Mouse (Mus musculus): ENCODE measurements around the gene Tmeff2. TPM values are rescaled to one million over a fixed set of nuclear protein-coding genes. Genes with fewer than 3 reads are reported as not detected.

Gene Tmeff2
- polyA plus RNA-seq, 1 experiment from 2014 or later, result 30.3 TPM

DNA sequence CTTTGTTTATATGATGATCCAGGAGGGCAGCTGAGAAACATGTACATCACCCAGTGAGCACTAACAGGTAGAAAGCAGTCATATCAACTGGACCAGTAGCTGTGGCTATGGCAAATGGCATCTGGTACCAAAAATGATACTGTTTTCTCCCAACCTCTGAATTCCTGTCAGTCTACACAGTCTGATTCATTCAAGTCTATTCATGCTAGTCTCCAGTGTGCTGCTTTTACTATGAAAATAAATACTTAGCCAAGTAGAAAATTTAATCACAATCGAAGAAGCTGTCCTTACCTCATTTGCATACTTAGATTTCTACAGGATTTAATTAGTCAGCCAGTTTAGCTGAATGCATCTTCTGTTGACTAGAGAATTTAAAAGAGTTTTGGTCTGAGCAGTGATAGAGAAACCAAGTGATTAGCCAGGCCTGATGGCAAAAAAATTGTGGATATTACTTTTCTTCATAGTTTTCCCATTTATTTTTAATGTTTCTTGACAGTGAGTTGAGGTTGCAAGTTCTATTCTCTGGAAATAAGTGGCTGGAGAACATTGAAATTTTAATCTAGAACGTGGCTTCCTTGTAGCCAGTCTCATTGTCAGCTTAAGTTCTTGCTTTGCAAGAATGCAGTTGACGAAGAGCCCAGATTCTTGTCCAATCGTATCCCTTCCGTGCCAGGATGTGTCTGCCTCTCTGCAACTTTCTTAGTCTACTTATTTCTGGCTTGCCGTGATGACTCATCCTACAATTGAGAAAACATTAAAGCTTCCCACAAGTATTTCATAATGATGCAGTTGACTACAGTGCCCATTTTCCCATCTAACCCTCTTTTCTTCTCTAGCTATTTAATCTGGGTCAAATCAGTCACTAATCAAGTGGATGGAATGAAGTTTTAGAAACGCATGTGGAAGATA, 39.9 kb downstream of the Tmeff2 start:
- ATAC-seq (replicated peaks), result peak; percentile 57; the same call in 1 of the 2 replicates
- 51% methylated on average over 7 of the region's 7 CpGs for WGBS
- no peak overlapping the region for H3K9ac ChIP-seq (replicated peaks)

DNA sequence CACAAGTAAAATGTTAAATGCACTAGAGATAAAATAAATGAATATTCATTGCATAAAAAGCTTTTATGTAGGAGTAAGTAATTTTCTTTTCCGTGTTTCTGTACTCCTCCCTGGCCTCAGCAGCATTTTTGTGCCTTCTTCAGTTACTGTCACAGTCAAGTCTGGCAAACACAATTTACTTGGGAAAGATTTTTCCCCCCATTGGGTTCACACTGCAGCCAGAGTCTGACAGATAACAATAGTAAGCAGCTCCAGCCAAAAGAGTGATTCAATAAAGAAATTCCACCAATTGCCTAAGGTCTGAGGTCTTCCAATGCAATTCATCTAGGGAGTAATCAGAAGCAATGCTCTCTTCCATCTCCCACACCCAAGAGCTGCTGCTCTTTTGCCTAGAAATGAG, 48.1 kb downstream of the Tmeff2 start:
- Histone ChIP-seq H3K9ac (replicated peaks) (no peak overlapping the region), H3K4me1 (no peaks in the 10 kb centered on the region), H3K27me3 (no peaks in the 10 kb centered on the region), H3K27ac (replicated peaks) (no peak overlapping the region), H3K4me3 (no peak overlapping the region), H3K9me3 (no peaks in the 10 kb centered on the region), H3K4me2 (replicated peaks) (no peak overlapping the region), H3K36me3 (no peaks in the 10 kb centered on the region)
- no peak for ATAC-seq (replicated peaks)
- WGBS, result 44% methylated on average over 1 of the region's 1 CpGs

More for the DNA sequence above, 39.9 kb downstream of the Tmeff2 start:
- Histone ChIP-seq H3K4me3 (no peak overlapping the region), H3K9me3 (no peaks in the 10 kb centered on the region), H3K36me3 (no peaks in the 10 kb centered on the region), H3K27ac (replicated peaks) (no peak overlapping the region), H3K4me1 (0 out of 2 replicates have a peak, but pooled peaks cover 3% of the 10 kb centered on the region), H3K27me3 (no peaks in the 10 kb centered on the region), H3K4me2 (replicated peaks) (no peak overlapping the region)

DNA sequence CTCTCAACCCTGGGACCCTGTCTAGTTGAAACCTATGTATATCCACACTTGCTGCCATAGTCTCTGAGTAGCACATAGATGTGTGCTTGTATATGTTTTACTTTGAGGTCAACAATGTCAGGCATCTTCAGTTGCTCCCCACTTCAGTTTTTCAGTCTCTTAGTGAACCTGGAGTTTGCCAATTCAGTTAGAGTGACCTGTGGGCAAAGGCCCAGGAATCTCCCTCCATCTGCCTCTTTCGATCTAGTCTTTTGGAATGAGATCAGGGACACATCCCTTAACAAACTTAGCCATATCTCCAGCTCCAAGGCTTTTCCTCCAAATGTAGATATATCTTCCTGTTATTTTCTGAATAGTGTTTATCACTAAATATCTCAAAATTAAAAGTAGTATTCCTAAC, 58.4 kb downstream of the Tmeff2 start:
- Histone ChIP-seq H3K4me2 (replicated peaks) (no peak overlapping the region), H3K9me3 (no peaks in the 10 kb centered on the region), H3K27me3 (no peaks in the 10 kb centered on the region), H3K9ac (replicated peaks) (no peak overlapping the region), H3K36me3 (no peaks in the 10 kb centered on the region), H3K27ac (replicated peaks) (no peak overlapping the region), H3K4me1 (no peaks in the 10 kb centered on the region), H3K4me3 (no peak overlapping the region)
- WGBS, result 78% methylated on average over 1 of the region's 1 CpGs
- ATAC-seq (replicated peaks), result no peak

DNA sequence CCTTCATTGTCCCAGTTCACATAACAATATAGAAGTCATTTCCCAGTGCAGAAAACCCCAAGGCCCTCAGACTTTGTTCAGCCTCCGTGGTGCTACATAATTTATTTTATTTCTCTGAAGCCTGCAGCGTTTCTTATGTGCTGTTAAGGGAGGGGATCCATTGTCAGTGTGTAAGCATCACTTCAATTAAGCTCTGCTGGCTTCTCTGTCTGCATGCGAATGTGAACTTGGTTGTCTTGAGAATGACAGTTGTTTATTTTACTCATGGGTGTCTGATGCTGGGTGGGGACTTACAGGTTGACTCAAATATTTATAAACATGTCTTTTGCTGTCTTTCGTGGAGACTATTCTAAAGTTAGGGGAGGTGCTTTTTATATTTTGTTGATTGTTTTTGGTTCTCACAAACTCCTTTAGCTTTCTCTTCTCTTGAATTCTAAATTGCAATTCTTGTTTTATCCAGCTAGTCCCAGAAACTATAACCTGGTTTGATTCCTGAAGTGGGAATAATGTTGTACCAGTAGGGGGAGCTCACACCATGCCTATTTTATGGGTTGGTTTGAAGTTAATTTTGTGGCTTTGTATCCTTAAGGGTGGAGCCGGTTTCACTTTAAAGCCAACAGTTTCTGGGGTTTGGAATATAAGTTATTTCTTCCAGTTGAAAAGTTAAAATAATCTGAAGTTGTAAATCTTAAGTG, 61.7 kb downstream of the Tmeff2 start:
- H3K9me3 ChIP-seq, result no peaks in the 10 kb centered on the region
- H3K27me3 ChIP-seq, result no peaks in the 10 kb centered on the region
- H3K9ac ChIP-seq (replicated peaks), result no peak overlapping the region
- H3K4me2 ChIP-seq (replicated peaks), result no peak overlapping the region
- ATAC-seq (replicated peaks), result peak; percentile 68; the same call in 1 of the 2 replicates
- H3K36me3 ChIP-seq, result no peaks in the 10 kb centered on the region
- 55% methylated on average over 5 of the region's 5 CpGs for WGBS
- H3K4me3 ChIP-seq, result no peak overlapping the region
- H3K4me1 ChIP-seq, result no peaks in the 10 kb centered on the region
- H3K27ac ChIP-seq (replicated peaks), result no peak overlapping the region

DNA sequence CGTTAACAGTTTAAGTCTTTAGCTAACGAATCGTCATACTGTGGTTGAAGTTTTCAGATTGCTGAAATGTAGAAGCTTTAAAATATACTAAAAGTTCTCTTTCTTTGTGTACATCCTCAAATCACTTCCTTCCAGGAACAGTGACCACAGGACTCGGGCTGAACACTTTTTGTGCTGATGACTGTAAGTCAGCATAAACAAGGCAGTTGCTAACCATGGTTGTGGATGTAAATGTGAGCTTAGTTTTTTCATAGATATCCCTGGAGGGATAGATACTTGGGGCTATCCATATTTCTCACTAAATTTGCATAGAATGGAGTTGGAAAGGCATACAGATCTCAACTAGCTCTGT, 62.2 kb downstream of the Tmeff2 start:
- ATAC-seq (replicated peaks), result 0 out of 2 replicates have a peak, but pooled peaks have one; percentile 38
- Histone ChIP-seq H3K4me1 (no peaks in the 10 kb centered on the region), H3K36me3 (no peaks in the 10 kb centered on the region), H3K27me3 (no peaks in the 10 kb centered on the region), H3K27ac (replicated peaks) (no peak overlapping the region), H3K9ac (replicated peaks) (no peak overlapping the region), H3K9me3 (no peaks in the 10 kb centered on the region), H3K4me2 (replicated peaks) (no peak overlapping the region), H3K4me3 (no peak overlapping the region)
- WGBS, result 71% methylated on average over 4 of the region's 4 CpGs

DNA sequence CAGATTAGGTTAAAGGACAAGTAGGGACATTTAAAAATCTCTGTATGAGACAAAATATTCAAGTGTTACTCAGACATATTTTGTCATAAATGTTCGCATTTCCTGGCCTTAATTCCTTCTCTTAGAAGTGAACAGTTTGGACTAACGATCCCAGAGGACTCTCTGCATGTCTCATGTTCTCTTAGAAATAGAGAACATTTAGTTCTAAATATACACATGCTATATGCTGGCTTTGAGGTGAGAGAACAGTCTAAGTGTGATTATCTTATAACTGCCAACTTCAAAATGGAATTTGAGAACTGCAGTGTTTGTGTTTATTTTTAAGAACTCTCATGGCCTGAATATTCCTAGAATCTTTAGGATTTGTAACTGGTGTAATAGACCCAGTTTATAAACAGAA, 69.2 kb downstream of the Tmeff2 start:
- no peak for ATAC-seq (replicated peaks)
- H3K4me2 ChIP-seq (replicated peaks), result no peak overlapping the region
- H3K4me1 ChIP-seq, result no peaks in the 10 kb centered on the region
- H3K27me3 ChIP-seq, result no peaks in the 10 kb centered on the region
- H3K4me3 ChIP-seq, result no peak overlapping the region
- no peak overlapping the region for H3K9ac ChIP-seq (replicated peaks)
- WGBS, result 83% methylated on average over 2 of the region's 2 CpGs
- H3K36me3 ChIP-seq, result no peaks in the 10 kb centered on the region
- no peak overlapping the region for H3K27ac ChIP-seq (replicated peaks)
- no peaks in the 10 kb centered on the region for H3K9me3 ChIP-seq

DNA sequence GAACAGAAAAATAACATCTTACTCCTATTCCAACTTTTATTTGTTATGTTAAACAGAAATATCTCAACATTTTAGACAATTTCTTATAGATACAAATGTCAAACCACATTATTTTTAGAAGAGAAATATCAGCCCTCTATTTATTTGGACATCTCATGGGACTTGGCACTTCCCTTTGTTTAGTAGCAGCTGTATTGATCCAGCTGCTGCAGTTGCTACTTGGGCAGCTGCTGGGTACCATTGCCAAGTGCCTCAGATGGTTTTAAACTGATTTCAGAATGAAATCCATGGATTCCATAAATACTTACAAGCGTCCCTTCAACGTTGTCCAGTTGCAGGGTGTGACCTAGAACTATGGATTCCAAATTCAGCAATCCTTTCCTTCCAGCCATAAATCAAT, 70.4 kb downstream of the Tmeff2 start:
- Histone ChIP-seq H3K27me3 (no peaks in the 10 kb centered on the region), H3K9me3 (no peaks in the 10 kb centered on the region), H3K4me3 (no peak overlapping the region), H3K4me1 (no peaks in the 10 kb centered on the region), H3K9ac (replicated peaks) (no peak overlapping the region), H3K36me3 (no peaks in the 10 kb centered on the region), H3K4me2 (replicated peaks) (no peak overlapping the region), H3K27ac (replicated peaks) (no peak overlapping the region)
- WGBS, result 78% methylated on average over 2 of the region's 2 CpGs
- ATAC-seq (replicated peaks), result no peak

DNA sequence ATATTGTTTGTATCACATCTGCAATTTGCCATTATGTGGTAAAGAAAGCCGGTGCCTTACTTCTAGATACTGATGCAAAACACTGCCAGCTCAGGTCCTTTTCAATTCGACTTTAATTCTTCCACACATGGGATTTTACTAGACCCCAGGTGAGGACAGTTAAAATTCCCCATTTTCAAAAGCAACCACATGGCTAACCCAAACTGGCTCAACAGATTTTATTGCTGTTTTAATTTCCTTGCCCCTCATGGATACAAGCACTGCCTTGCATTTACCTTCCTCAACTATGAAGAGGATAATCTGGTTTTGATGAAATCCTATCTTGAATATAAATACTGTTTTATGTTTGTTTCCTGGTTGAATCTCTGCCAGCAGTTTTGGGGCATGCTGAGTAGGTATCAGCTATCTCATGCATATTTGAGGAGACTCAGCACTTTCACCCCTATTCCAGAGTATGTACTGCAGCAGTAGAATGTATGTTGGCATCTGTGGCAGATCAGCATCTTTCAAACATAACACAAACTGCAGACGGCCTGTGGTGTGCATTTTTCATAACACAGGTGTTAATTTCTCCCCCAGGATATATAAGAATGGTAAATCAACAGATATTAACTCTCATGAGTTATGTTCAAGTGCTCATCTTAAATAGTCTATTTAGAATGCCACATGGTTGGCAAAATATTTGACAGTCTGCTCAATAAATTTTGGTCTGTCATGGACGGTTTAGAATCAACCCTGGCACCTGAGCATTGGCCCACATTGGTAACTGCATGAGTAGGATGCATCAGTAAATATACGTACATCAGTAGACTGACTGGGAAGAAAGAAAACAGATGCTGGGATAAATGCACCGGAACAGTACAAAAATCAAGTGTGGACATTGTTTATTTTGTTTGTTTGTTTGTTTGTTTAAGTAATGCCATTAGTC, 72.3 kb downstream of the Tmeff2 start:
- H3K36me3 ChIP-seq, result no peaks in the 10 kb centered on the region
- no peaks in the 10 kb centered on the region for H3K9me3 ChIP-seq
- WGBS, result 87% methylated on average over 6 of the region's 6 CpGs
- no peak for ATAC-seq (replicated peaks)
- H3K4me3 ChIP-seq, result no peak overlapping the region
- no peak overlapping the region for H3K27ac ChIP-seq (replicated peaks)
- no peaks in the 10 kb centered on the region for H3K4me1 ChIP-seq
- no peaks in the 10 kb centered on the region for H3K27me3 ChIP-seq
- no peak overlapping the region for H3K4me2 ChIP-seq (replicated peaks)
- H3K9ac ChIP-seq (replicated peaks), result no peak overlapping the region

DNA sequence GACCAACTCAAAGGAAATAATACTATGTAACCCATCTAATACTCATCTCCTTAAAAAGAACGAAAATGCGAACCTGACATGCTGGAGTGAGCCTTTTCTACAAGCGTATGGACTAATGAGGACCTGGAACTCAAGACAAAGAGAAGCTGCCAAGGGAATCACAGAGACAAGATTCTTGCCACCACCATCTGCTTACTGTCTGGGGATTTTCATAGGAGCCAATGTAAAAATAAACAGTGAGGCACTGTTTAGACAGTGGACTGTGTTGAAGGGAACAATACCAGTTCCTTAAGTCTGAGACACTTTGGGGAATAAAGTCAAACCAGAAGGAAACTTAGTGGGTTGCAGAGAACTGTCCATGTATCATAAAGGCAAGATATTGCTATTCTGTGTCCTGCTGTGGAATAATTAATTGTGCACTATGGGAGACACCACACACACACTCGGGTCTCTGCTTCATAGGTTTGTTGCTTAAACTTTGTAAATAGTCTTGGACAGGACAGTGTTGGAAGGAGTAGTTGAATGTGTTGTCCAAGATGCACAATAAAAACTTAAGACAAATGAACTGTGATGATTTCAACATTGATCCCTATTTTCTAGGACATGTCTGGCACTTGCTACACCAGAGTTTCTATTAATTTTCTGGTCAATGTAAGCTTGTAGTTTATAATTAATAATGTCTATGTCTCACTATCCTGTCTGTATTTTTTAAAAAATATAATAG, 79.1 kb downstream of the Tmeff2 start:
- Histone ChIP-seq H3K4me3 (no peak overlapping the region), H3K4me1 (no peaks in the 10 kb centered on the region), H3K4me2 (replicated peaks) (no peak overlapping the region), H3K27ac (replicated peaks) (no peak overlapping the region), H3K9me3 (no peaks in the 10 kb centered on the region), H3K9ac (replicated peaks) (no peak overlapping the region), H3K36me3 (no peaks in the 10 kb centered on the region), H3K27me3 (no peaks in the 10 kb centered on the region)
- WGBS, result 68% methylated on average over 4 of the region's 4 CpGs
- ATAC-seq (replicated peaks), result 0 out of 2 replicates have a peak, but pooled peaks have one; percentile 46

DNA sequence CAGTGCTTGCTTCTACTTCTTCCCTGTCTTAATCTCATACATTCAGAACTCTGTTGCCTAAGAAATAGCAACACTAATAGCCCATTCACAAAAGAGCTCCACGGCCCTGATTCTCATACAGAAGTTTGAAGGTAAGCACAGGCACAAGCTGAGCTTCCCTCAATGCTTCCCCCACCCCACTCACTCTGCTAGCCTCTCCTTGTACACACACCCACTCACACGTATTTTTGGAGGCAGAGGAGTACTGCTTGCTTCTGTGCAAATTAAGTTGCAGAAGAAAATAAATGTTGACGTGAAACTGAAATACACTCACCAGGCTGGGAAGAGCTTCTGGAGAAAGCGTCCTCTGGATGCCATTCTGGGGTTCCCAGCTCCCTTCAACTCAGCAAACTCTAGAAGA, 80.1 kb downstream of the Tmeff2 start:
- H3K9ac ChIP-seq (replicated peaks), result no peak overlapping the region
- no peak overlapping the region for H3K4me2 ChIP-seq (replicated peaks)
- no peak overlapping the region for H3K27ac ChIP-seq (replicated peaks)
- H3K9me3 ChIP-seq, result no peaks in the 10 kb centered on the region
- no peak for ATAC-seq (replicated peaks)
- H3K27me3 ChIP-seq, result no peaks in the 10 kb centered on the region
- 60% methylated on average over 4 of the region's 4 CpGs for WGBS
- no peaks in the 10 kb centered on the region for H3K36me3 ChIP-seq
- H3K4me3 ChIP-seq, result no peak overlapping the region
- H3K4me1 ChIP-seq, result no peaks in the 10 kb centered on the region

DNA sequence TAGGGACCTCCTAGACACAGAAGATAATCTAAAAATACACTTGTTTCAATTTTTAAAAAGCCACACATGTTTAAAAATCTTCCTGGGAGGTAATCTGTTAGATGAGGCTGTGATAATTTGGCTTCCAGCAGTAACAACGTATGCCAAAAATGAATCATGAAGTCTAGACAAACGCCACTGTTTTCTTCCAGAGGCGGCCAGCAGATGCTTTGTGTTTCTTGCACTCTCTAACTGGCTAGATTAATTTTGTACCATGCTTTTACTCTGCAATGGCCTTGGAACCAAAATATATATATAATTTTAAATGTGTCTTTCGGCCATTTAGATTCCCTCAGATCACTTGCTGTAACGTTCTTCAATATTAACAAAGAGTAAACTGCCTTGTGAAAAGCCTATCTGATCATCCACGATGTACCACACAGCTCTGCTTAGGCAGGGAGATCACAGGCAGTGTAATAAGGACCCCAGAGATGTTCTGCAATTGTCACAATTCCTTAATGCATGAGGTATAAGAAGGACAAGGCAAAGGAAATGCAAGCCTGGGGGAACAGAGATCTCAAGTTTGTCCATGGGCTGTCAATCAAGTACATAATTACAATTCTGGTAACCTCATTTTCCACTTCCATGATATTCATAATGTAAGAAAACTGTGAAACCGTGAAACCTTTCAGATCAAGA, 80.8 kb downstream of the Tmeff2 start:
- Histone ChIP-seq H3K36me3 (no peaks in the 10 kb centered on the region), H3K9ac (replicated peaks) (no peak overlapping the region), H3K4me3 (no peak overlapping the region), H3K27me3 (no peaks in the 10 kb centered on the region), H3K9me3 (no peaks in the 10 kb centered on the region), H3K27ac (replicated peaks) (no peak overlapping the region), H3K4me2 (replicated peaks) (no peak overlapping the region), H3K4me1 (no peaks in the 10 kb centered on the region)
- no peak for ATAC-seq (replicated peaks)
- 79% methylated on average over 7 of the region's 7 CpGs for WGBS
